Mouse (Mus musculus): ENCODE results near the gene Dyrk1b. TPM values are rescaled to one million over a fixed set of nuclear protein-coding genes. Genes with fewer than 3 reads are reported as not detected.
"Not testable (repeated sequence)": the region's sequence is repeated elsewhere in the genome, so short reads cannot be mapped to it uniquely, and the experiment has no call there.

Dyrk1b gene
- polyA plus RNA-seq, 1 experiment from 2014 or later, result 18.1 TPM

DNA sequence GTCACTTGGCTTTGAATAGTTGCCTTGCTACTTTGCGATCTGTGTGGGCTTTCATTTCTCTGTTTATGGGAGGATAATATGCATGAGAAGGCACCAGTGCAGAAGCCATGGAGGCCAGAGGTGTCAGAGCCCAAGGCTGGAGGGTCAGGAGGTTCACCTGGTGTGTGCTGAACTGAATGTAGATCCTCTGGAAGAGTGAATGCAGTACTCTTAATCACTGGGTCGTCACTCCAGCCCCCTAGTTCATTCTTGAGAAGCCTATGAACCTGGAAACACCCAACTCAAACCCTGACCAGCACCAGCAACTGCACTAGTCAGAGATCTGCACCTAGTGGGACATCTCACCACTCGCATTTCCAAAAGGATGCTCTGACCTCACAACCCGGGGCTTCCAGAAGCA lies 19.8 kb downstream of the Dyrk1b start:
- 70% methylated on average over 4 of the region's 4 CpGs for WGBS
- no peaks in the 10 kb centered on the region for H3K9me3 ChIP-seq
- no peak overlapping the region for H3K4me3 ChIP-seq
- peaks cover 13% of the 10 kb centered on the region for H3K36me3 ChIP-seq
- H3K4me1 ChIP-seq, result no peaks in the 10 kb centered on the region
- no peaks in the 10 kb centered on the region for H3K27me3 ChIP-seq
- no peak overlapping the region for H3K9ac ChIP-seq (replicated peaks)
- no peak for ATAC-seq (replicated peaks)
- no peak overlapping the region for H3K27ac ChIP-seq (replicated peaks)
- H3K4me2 ChIP-seq (replicated peaks), result no peak overlapping the region

DNA sequence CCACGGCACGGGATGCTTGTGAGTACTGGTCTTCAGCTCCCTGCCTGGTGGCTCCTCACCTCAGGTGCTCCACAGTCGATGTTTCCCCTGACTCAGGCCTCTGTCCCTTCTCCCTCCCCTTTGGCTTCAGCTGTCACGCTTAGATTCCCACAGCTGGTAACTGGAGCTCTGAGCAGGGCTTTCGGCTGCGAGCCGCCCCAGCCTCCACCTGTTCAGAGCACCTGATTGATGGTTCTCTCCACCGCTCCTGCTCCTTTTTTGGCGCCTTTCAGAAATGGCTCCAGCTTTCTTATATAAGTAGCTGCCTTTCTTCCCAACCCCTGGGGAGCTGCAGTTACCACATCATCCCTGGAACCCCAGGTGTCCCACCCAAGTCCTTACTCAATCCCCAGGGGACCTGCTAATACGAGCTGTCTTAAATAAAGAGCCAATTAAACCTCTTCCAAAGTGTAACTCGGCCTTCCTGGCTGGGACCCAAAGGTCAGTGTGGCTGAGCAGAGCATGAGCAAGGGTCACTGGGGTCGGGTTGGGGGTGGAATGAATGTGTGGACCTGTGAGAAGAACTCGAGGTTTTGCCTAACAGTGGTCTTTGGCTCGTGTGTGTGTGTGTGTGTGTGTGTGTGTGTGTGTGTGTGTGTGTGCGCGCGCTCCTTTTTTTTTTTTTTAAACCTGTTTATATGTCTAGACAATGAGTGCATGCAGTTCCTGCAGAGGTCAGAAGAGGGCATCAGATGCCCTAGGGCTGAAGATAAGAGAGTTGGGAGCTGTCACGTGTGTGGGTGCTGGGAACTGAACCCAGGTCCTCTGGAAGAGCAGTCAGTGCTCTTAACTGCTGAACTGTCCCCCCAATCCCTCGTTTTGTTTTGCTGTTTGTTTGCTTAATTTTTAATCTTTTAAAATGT lies 24.2 kb downstream of the Dyrk1b start:
- Histone ChIP-seq H3K4me2 (replicated peaks) (no peak overlapping the region), H3K4me3 (no peak overlapping the region), H3K27ac (replicated peaks) (no peak overlapping the region), H3K36me3 (no peaks in the 10 kb centered on the region), H3K27me3 (no peaks in the 10 kb centered on the region), H3K9me3 (no peaks in the 10 kb centered on the region), H3K4me1 (0 out of 2 replicates have a peak, but pooled peaks cover 2% of the 10 kb centered on the region), H3K9ac (replicated peaks) (no peak overlapping the region)
- WGBS, result 66% methylated on average over 19 of the region's 19 CpGs
- ATAC-seq (replicated peaks), result no peak

DNA sequence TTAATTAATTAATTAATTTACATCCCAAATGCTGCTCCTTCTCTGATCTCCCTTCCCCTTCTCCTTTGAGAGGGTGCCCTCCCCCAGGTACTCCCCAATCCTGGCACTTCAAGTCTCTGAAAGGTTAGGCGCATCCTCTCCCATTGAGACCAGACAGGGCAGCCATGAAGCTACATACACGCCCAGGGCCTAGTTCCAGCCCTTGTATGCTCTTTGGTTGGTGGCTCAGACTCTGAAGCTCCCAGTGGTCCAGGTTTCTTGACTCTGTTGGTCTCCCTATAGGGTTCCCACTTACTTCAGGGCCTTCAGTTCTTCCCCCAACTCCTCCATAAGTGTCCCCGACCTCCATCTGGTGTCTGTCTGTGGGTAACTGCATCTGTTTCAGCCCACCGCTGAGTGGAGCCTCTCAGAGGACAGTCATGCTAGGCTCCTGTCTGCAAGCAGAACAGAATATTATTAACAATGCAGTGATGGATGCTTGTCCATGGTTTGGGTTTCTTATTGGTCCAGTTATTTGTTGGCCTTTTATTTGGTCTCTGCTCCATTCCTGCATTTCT lies 26.9 kb downstream of the Dyrk1b start:
- ATAC-seq (replicated peaks), result no peak
- H3K4me2 ChIP-seq (replicated peaks), result no peak overlapping the region
- H3K4me3 ChIP-seq, result no peak overlapping the region
- no peak overlapping the region for H3K27ac ChIP-seq (replicated peaks)
- no peaks in the 10 kb centered on the region for H3K9me3 ChIP-seq
- 0 out of 2 replicates have a peak, but pooled peaks cover 5% of the 10 kb centered on the region for H3K4me1 ChIP-seq
- 70% methylated on average over 4 of the region's 4 CpGs for WGBS
- H3K27me3 ChIP-seq, result no peaks in the 10 kb centered on the region
- H3K9ac ChIP-seq (replicated peaks), result no peak overlapping the region
- H3K36me3 ChIP-seq, result no peaks in the 10 kb centered on the region

DNA sequence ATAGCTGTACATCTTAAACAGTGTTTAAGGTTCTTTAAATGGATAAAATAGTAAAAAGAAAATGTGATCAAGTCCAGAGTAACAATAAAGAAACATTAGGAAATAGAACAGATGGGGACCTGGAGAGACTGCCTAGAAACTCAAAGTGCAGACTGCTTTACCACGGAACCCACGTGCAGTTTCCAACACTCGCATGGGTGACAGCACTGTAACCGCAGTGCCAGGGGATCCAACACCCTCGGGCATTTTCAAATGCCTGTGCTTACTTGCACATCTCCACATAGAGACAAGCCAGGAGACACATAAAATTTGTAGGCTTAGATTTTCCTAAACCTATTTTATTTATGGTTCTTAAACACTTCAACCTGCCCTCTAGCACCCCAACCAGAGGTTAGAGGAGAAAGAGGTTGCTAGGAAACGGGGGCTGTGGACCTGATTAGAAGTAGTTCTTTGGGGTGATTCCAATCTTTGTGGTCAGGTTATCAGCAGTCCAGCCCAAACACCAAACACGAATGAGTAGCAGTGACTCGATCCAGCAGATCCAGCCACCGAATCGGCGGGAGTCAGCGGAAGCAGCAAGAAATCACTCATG lies 29.2 kb downstream of the Dyrk1b start:
- H3K4me3 ChIP-seq, result peak overlapping the region; percentile 32
- H3K36me3 ChIP-seq, result no peaks in the 10 kb centered on the region
- peak overlapping the region; percentile 35; the same call in 1 of the 2 replicates for H3K9ac ChIP-seq (replicated peaks)
- H3K9me3 ChIP-seq, result no peaks in the 10 kb centered on the region
- H3K27me3 ChIP-seq, result no peaks in the 10 kb centered on the region
- 46% methylated on average over 12 of the region's 12 CpGs for WGBS
- H3K27ac ChIP-seq (replicated peaks), result no peak overlapping the region
- 0 out of 2 replicates have a peak, but pooled peaks cover 5% of the 10 kb centered on the region for H3K4me1 ChIP-seq
- H3K4me2 ChIP-seq (replicated peaks), result peak overlapping the region; percentile 54
- ATAC-seq (replicated peaks), result no peak

DNA sequence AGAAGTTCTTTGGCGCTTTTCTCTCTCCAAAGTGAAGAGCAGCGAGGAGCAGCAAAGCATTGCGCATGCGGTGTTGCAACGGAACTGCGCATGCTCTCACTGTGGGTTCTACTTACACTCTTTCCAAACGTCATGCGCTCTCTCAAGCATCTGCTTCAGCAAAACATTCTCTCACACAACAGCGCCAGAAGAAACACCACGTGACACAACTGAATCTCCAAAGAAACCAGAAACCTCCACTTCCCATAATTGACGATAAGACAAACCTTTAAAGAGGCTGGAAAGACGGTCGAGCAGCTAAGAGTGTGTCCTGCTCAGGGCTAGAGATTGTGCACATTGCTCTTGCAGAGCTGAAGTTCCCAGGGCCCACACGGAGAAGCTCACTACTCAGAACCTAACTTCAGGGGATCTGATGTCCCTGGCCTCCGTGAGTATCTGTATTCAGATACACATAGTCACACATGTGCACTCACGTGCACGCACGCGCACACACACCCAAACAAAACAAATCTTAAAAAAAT lies 29.8 kb downstream of the Dyrk1b start:
- H3K4me3 ChIP-seq, result peak overlapping the region; percentile 32
- H3K4me1 ChIP-seq, result 0 out of 2 replicates have a peak, but pooled peaks cover 5% of the 10 kb centered on the region
- ATAC-seq (replicated peaks), result peak; percentile 71
- H3K9ac ChIP-seq (replicated peaks), result peak overlapping the region; percentile 35; the same call in 1 of the 2 replicates
- WGBS, result 51% methylated on average over 19 of the region's 19 CpGs
- 0 out of 2 replicates have a peak overlapping the region, but pooled peaks have one; percentile 6 for H3K27ac ChIP-seq (replicated peaks)
- H3K36me3 ChIP-seq, result no peaks in the 10 kb centered on the region
- H3K27me3 ChIP-seq, result no peaks in the 10 kb centered on the region
- no peaks in the 10 kb centered on the region for H3K9me3 ChIP-seq
- peak overlapping the region; percentile 54 for H3K4me2 ChIP-seq (replicated peaks)

DNA sequence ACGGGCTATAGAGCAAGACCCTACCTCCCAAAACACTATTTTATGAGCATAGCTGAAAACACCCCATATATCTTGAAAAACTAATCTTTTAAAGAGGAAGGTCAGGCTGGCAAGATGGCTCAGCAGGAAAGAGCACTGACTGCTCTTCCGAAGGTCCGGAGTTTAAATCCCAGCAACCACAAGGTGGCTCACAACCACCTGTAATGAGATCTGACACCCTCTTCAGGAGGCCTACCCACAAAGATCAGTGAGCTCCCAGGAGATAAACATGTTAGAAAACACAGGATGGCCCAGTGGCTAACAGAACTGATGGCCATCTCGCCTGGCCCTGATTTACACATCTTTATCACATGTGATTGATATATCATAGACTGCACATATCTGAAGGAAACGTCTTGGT lies 31.5 kb downstream of the Dyrk1b start:
- Histone ChIP-seq H3K27ac (replicated peaks) (no peak overlapping the region), H3K9ac (replicated peaks) (no peak overlapping the region), H3K4me3 (no peak overlapping the region), H3K27me3 (no peaks in the 10 kb centered on the region), H3K36me3 (no peaks in the 10 kb centered on the region), H3K4me2 (replicated peaks) (no peak overlapping the region), H3K9me3 (no peaks in the 10 kb centered on the region), H3K4me1 (0 out of 2 replicates have a peak, but pooled peaks cover 5% of the 10 kb centered on the region)
- 44% methylated on average over 5 of the region's 5 CpGs for WGBS
- no peak for ATAC-seq (replicated peaks)

DNA sequence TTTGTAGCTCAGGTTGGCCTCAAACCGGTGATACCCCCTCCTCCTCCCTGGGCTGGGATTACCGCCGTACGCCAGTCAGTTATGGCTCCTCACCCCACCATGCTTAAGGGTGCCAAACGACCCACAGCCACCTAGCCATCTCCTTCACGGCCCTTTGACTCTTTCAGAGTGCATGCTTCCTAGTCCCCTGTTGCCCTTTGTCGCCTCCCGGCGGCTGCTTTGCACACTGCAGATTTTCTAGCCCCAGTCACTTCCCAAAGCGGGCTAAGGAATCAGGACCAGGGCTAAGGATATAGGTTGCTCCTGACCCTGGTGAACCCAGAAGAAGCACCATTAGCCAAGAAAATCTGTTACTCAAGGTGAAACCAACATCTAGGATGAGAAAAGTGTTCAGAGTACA lies 34.9 kb downstream of the Dyrk1b start:
- Histone ChIP-seq H3K4me2 (replicated peaks) (no peak overlapping the region), H3K36me3 (no peaks in the 10 kb centered on the region), H3K27ac (replicated peaks) (no peak overlapping the region), H3K4me3 (no peak overlapping the region), H3K9ac (replicated peaks) (no peak overlapping the region), H3K4me1 (no peaks in the 10 kb centered on the region), H3K9me3 (no peaks in the 10 kb centered on the region), H3K27me3 (no peaks in the 10 kb centered on the region)
- 34% methylated on average over 10 of the region's 10 CpGs for WGBS
- ATAC-seq (replicated peaks), result no peak

DNA sequence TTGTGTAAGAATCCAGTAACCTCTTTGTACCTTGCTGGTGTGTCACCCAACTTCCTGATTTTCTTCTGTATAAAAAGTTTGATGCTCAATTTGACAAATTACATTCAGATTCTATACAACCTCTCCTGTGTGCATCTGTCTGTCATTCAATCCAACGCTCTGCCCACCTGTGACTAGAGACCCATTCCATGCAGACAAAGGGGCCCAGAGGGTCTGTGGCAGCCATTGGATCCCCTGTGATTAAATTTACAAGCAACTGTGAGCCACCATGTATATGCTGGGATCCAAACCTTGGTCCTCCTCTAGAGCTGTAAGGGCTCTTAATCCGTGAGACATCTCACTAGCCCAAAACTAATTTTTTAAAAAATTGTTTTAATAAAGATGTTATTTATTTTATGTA lies 36.7 kb downstream of the Dyrk1b start:
- H3K4me1 ChIP-seq; H3K4me2 ChIP-seq (replicated peaks); H3K27ac ChIP-seq (replicated peaks); H3K9me3 ChIP-seq; H3K9ac ChIP-seq (replicated peaks); H3K27me3 ChIP-seq; H3K4me3 ChIP-seq; ATAC-seq (replicated peaks); H3K36me3 ChIP-seq: not testable (repeated sequence)
- WGBS, result 89% methylated on average over 2 of the region's 2 CpGs

DNA sequence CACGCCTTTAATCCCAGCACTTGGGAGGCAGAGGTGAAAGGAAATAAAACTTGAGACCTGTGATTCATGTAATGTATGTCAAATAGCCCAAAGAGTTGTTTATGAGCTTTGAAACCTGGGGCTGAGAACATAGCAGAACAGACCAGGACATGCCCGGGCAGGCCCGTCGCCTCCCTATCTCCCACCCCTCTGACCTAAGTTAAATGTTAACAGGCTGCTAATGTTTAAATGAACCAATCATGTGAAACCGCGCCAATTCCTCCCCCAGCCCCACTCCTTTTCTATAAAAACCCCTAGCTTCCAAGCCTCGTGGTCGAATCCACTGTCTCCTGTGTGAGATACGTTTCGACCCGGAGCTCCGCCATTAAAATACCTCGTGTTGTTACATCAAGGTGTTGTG lies 38.5 kb downstream of the Dyrk1b start:
- not testable (repeated sequence) for H3K27ac ChIP-seq (replicated peaks); ATAC-seq (replicated peaks); H3K27me3 ChIP-seq; H3K4me3 ChIP-seq; H3K9me3 ChIP-seq; H3K4me1 ChIP-seq; H3K36me3 ChIP-seq; H3K9ac ChIP-seq (replicated peaks); H3K4me2 ChIP-seq (replicated peaks)
- WGBS, result 96% methylated on average over 13 of the region's 13 CpGs

DNA sequence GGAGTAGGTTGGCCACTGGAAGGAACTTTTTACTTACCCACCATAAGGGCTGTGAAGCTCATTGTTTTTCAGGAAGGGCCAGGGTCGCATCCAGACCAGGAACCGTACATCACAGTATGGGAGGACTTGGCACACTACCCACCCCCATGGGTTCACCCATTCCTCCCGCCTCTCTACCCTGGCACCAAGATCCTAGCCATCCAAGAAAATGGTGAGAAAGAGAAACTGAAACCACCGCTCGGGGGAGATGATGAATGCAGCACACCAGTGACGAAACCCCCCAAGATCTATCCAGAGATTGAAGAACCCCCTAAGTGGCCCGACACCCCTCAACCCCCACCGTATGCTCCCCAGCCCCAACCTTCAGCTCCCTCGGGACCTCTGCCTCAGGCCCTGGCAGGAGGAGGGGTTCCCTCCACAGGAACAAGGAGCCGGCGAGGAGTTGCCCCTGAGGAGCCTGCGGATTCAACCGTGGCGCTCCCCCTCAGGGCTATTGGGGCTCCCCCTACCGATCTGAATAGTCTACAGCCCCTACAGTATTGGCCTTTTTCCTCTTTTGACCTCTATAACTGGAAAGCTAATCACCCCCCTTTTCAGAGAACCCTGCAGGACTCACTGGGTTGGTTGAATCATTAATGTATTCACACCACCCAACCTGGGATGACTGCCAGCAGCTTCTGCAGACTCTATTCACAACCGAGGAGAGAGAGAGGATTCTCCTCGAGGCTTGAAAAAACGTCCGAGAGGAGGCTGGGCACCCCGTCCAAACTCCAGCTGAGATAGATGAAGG lies 39.9 kb downstream of the Dyrk1b start:
- not testable (repeated sequence) for H3K27me3 ChIP-seq; H3K9me3 ChIP-seq; H3K9ac ChIP-seq (replicated peaks); H3K36me3 ChIP-seq; H3K27ac ChIP-seq (replicated peaks); ATAC-seq (replicated peaks); H3K4me3 ChIP-seq; H3K4me2 ChIP-seq (replicated peaks); H3K4me1 ChIP-seq
- WGBS, result 63% methylated on average over 20 of the region's 20 CpGs

DNA sequence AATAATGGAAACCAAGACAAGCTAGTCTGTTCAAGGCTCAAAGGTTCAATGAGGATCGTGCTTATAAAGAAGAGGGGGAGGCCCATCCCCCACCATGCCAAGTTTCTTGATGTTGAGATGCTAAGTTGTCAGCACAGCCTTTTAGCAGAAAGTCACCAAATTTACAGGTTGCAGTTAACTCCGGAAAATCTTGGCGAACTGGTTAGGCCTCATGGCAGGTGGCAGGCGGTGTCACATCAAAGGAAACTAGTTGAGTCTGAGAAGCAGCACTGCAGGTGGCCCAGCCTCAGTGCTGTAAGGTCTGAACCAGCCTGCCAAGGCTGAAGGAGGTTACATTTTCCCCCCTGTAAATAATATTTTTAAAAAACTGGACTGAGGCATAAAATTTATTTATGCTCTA lies 47.6 kb downstream of the Dyrk1b start:
- not testable (repeated sequence) for H3K9ac ChIP-seq (replicated peaks); H3K27ac ChIP-seq (replicated peaks); H3K4me3 ChIP-seq; H3K9me3 ChIP-seq; H3K36me3 ChIP-seq; H3K4me1 ChIP-seq; H3K4me2 ChIP-seq (replicated peaks); ATAC-seq (replicated peaks); H3K27me3 ChIP-seq
- 88% methylated on average over 4 of the region's 4 CpGs for WGBS
